Mouse (Mus musculus): Measurements from ENCODE around the gene Npdc1. TPM values are rescaled to one million over a fixed set of nuclear protein-coding genes. Genes with fewer than 3 reads are reported as not detected.

Gene Npdc1
- polyA plus RNA-seq, 1 experiment from 2014 or later = 2.5 TPM

DNA sequence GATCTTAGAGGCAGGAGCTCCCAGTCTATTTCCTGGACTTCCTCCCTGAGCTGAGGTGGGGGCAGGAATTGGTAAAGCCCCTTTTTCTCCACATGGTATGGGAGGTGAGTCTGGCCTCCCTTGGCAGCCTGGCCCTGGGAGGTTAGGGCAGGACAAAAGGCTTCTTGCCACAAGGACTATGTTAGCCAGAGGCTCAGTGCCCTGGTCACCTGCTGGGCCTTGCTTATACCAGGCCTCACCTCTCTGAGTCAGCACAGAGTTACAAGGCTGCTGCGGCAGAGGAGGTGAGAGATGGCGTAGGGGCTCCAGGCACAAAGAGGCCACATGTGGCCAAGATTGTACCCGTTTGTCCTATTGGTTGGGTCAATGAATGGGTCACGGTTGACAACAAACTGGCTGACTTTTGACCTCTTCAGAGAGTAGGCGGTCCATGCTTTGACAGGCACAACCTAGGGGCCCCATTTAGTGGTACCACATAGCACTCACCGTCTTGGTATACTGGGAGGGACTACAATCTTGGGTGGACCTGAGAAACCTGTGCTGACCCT lies 32.2 kb downstream of the Npdc1 start:
- Histone ChIP-seq H3K4me3 (ENCODE audit: inconsistent target) (no peak overlapping the region), H3K36me3 (ENCODE audit: inconsistent target) (no peaks in the 10 kb centered on the region), H3K79me2 (ENCODE audit: inconsistent target) (no peaks in the 10 kb centered on the region), H3K27ac (no peak overlapping the region)
- 92% methylated on average over 6 of the region's 6 CpGs for WGBS (ENCODE audit: missing documents)

DNA sequence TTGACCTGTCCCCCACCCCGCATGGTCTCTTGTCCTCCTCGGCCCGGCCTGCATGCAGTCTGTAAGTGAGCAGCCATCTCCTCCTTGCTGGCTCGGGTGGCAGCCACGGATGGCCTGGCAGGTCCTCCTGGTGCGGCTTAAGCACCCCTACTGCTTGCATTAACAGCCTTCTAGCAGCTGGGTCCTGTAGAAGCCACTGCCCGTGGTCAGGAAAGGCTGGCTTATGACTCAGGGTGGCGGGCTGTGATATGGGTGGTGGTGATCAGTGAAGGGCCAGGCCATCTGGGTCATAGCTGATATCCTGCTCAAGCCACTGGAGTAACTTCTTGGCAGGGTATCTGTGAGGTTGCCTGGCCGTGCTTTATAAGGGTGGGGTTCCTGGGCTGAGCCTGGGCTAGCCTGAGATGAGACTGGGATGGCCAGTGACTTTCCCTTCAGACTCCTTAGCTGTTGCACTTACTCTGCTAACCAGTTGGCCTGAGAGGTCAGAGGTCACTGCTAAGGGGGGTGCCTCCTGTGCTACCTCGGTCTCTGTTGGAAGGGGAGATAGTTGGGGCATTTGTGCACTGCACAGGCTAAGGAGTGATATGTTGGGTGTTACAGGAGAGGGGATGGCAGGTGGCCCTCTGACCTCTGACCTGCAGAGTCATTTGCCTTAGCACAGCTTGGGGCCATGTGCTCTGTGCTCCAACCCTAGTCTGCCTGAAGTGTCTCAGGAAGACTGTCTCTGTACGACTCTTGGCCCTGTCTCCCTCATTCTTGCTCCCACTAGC lies 33.4 kb downstream of the Npdc1 start:
- Histone ChIP-seq H3K27ac (no peak overlapping the region), H3K36me3 (ENCODE audit: inconsistent target) (no peaks in the 10 kb centered on the region), H3K4me3 (ENCODE audit: inconsistent target) (no peak overlapping the region), H3K79me2 (ENCODE audit: inconsistent target) (no peaks in the 10 kb centered on the region)
- WGBS (ENCODE audit: missing documents) = 91% methylated on average over 11 of the region's 11 CpGs

DNA sequence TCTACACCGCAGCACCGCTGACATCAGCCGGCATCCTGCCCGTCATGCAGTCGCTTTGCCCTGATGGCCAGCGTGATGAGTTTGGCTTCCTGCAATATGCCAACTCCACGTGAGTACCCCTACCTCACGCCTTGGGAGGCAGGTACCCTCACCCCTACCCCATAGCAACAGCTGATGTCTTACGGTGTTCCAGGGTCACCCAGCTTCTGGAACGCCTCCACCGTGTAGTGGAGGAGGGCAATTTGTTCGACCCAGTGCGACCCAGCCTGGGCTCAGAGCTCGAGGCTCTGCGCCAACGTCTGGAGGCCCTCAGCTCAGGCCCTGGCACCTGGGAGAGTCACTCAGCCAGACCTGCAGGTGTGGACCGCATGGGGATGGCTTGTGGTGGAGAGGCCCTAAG lies 34.0 kb downstream of the Npdc1 start:
- Histone ChIP-seq H3K36me3 (ENCODE audit: inconsistent target) (no peaks in the 10 kb centered on the region), H3K4me3 (ENCODE audit: inconsistent target) (no peak overlapping the region), H3K27ac (no peak overlapping the region), H3K79me2 (ENCODE audit: inconsistent target) (no peaks in the 10 kb centered on the region)
- WGBS (ENCODE audit: missing documents) = 95% methylated on average over 15 of the region's 17 CpGs

DNA sequence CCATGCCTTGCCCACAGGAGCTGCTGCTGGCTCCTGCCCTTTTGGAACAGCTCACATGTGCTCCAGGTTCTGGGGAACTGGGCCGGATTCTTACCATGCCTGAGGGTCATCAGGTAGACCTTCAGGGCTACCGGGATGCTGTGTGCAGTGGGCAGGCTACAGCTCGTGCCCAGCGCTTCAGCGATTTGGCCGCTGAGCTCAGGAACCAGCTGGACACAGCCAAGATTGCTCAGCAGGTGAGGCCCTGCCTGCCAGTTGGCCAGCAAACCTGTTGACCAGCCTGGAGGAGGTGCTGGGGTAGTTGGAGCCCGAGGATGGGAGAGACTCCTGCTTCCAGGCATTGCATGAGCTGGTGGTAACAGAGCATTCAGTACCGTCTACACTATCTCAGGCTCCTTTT lies 35.1 kb downstream of the Npdc1 start:
- WGBS (ENCODE audit: missing documents) = 92% methylated on average over 8 of the region's 8 CpGs
- no peak overlapping the region for H3K4me3 ChIP-seq (ENCODE audit: inconsistent target)
- no peaks in the 10 kb centered on the region for H3K36me3 ChIP-seq (ENCODE audit: inconsistent target)
- H3K79me2 ChIP-seq (ENCODE audit: inconsistent target) = no peaks in the 10 kb centered on the region
- H3K27ac ChIP-seq = no peak overlapping the region

DNA sequence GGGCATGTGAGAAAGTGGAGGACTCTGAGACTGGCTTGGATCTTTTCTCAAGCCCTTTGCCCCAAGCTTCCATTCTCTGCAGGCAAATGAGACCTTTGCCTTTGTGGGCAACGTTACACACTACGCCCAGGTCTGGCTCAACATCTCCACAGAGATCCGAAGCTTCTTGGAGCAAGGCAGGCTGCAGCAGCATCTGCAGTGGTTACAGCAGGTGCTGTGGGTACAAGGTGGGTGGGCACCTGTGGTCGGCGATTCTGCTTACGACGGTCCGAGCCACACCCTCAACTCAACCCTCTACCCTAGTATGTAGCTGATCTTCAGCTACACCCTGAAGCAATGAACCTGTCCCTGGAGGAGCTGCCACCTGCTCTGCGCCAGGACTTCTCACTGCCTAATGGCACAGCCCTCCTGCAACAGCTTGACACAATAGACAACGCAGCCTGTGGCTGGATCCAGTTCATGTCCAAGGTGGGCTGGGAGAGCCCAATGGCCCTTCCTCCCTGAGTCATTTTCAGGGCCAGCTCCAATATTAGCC lies 37.2 kb downstream of the Npdc1 start:
- Histone ChIP-seq H3K36me3 (ENCODE audit: inconsistent target) (no peaks in the 10 kb centered on the region), H3K4me3 (ENCODE audit: inconsistent target) (no peak overlapping the region), H3K27ac (no peak overlapping the region), H3K79me2 (ENCODE audit: inconsistent target) (no peaks in the 10 kb centered on the region)
- WGBS (ENCODE audit: missing documents) = 97% methylated on average over 10 of the region's 10 CpGs

DNA sequence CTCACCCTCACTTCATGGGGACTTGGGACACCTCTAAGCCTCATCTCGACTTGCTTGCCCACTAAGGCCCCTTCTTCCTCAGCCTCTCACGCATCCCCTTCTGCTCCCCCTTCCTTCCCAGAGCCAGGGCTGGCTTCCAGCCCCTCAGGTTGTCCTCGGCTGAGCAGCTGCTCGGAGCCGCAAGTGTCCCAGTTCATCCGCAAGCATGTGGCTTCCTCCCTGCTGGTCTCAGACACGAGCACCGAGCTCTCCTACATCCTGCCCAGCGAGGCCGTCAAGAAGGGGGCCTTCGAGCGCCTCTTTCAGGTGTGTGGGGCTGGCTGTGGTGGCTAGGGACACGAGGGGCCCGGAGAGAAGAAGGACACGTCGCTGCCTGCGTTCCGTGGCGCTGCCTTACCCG lies 41.9 kb downstream of the Npdc1 start:
- H3K36me3 ChIP-seq (ENCODE audit: inconsistent target) = peaks cover 17% of the 10 kb centered on the region; the same call in 1 of the 2 replicates
- WGBS (ENCODE audit: missing documents) = 96% methylated on average over 18 of the region's 20 CpGs
- no peak overlapping the region for H3K4me3 ChIP-seq (ENCODE audit: inconsistent target)
- no peak overlapping the region for H3K27ac ChIP-seq
- H3K79me2 ChIP-seq (ENCODE audit: inconsistent target) = no peaks in the 10 kb centered on the region

DNA sequence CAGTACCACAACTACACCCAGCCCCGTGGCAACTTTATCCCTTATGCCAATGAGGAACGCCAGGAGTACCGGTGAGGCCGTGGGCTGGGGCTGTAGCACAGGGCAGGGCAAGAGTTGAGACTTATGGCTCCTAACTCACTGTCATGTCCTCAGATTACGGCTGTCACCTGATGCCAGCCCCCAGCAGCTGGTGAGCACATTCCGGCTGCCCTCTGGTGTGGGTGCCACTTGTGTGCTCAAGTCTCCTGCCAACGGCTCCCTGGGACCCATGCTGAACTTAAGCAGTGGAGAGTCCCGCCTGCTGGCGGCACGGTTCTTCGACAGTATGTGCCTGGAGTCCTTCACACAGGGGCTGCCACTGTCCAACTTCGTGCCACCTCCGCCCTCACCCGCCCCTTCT lies 43.5 kb downstream of the Npdc1 start:
- Histone ChIP-seq H3K27ac (no peak overlapping the region), H3K4me3 (ENCODE audit: inconsistent target) (no peak overlapping the region), H3K79me2 (ENCODE audit: inconsistent target) (no peaks in the 10 kb centered on the region), H3K36me3 (ENCODE audit: inconsistent target) (peaks cover 17% of the 10 kb centered on the region; the same call in 1 of the 2 replicates)
- whole genome bisulfite sequencing (ENCODE audit: missing documents) = 93% methylated on average over 12 of the region's 14 CpGs

DNA sequence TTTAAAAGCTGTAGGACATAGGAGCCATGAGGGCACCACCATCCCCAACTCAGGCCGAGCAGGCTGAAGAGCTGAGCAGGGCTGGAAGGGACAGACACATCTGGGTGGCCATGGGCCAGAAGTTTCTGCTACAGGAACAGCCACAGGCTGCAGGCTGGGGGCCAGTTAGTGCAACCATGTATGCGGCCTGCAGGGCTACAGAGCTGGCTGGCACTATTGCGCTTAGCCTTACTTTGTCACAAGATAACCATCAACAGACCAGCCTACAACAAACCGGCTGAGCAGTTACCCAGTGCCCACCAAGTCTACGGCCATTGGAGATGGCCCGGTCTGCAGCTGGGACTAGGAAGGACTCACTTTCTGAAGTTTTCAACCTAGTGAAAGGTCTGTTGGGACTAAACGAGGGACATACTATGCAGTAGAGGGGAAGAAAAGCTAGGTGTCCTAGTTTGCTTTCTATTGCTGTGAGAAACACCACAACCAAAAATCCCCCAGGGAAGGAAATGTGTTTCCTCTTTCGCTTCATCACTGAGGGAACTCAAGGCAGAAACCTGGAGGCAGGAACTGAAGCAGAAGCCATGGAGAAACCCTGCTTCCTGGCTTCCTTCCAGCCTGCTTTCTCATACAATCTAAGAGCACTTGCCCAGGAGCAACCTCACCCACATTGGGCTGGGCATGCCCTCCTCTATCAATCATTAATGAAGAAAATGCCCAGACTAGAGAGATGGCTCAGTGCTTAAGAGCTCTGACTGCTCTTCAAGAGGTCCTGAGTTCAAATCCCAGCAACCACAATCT lies 51.9 kb downstream of the Npdc1 start:
- H3K4me3 ChIP-seq (ENCODE audit: inconsistent target) = no peak overlapping the region
- WGBS (ENCODE audit: missing documents) = 35% methylated on average over 8 of the region's 8 CpGs
- H3K27ac ChIP-seq = no peak overlapping the region

DNA sequence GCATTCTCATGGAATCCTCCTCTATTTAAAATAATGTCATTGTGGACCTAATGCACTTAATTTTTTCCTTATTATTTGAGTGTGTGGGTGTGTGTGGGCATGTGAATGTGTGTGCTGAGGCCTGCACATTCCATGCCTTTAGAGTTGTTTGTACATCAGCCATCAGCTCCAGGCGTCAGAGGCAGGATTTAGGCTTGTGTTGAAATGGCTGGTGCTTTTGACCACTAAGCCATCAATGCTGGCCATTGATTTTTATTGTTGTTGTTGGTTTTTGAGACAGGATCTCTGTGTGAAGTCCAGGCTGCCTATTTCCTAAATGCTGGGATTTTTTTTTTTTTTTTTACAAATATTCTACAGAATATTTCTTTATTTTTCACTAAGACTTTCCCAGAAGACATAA lies 53.8 kb downstream of the Npdc1 start:
- no peaks in the 10 kb centered on the region for H3K79me2 ChIP-seq (ENCODE audit: inconsistent target)
- 100% methylated on average over 1 of the region's 1 CpGs for WGBS (ENCODE audit: missing documents)
- no peak overlapping the region for H3K4me3 ChIP-seq (ENCODE audit: inconsistent target)
- no peak overlapping the region for H3K27ac ChIP-seq
- no peaks in the 10 kb centered on the region for H3K36me3 ChIP-seq (ENCODE audit: inconsistent target)

More for the DNA sequence above, 51.9 kb downstream of the Npdc1 start:
- Histone ChIP-seq H3K36me3 (ENCODE audit: inconsistent target) (no peaks in the 10 kb centered on the region), H3K79me2 (ENCODE audit: inconsistent target) (no peaks in the 10 kb centered on the region)

DNA sequence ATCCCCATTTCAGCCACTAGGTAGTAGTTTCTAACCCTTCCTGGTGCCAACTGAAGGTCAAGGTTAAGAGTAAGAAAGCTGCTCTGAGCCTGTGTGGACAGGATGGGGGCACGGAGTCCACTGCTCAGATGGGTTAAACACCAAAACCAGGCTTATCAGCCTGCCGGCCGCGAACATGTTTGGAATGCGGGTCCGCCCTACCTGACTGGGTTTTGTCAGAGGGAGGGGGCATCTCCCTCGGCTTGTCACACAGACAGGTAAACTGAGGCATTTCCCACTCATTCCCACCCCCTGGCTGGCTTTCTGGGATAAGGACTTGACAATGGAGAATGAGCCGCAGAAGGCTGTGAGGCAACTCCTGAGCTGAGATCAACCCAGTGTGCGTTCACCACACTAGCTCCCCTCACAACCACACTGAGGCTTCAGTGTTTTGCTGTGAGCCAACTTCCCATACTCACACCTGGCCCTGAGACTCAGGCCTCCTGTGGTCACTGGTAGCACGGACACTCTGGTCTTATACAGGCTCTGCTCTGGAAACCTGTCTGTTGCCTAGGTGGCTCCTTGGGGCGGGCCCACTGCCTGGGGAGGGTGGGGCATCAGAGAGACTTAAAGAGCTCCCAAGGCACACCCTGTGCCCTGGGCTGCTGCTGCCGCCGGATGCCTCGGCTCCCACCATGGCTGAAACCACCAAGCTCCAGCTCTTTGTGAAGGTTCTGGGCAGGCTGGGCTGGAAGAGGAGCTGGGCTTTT lies 57.2 kb downstream of the Npdc1 start, which contains the start of gene Clic3:
Clic3 (plus strand) TSS at position 634 of the 749 bp plus-strand sequence.
- no peak within 1 kb of the TSS for H3K4me3 ChIP-seq (ENCODE audit: inconsistent target)
- 89% methylated on average over 14 of the region's 14 CpGs for WGBS (ENCODE audit: missing documents)
- H3K36me3 ChIP-seq (ENCODE audit: inconsistent target) = no peaks in the 10 kb centered on the region
- H3K27ac ChIP-seq = no peak within 1 kb of the TSS
- no peaks in the 10 kb centered on the region for H3K79me2 ChIP-seq (ENCODE audit: inconsistent target)

DNA sequence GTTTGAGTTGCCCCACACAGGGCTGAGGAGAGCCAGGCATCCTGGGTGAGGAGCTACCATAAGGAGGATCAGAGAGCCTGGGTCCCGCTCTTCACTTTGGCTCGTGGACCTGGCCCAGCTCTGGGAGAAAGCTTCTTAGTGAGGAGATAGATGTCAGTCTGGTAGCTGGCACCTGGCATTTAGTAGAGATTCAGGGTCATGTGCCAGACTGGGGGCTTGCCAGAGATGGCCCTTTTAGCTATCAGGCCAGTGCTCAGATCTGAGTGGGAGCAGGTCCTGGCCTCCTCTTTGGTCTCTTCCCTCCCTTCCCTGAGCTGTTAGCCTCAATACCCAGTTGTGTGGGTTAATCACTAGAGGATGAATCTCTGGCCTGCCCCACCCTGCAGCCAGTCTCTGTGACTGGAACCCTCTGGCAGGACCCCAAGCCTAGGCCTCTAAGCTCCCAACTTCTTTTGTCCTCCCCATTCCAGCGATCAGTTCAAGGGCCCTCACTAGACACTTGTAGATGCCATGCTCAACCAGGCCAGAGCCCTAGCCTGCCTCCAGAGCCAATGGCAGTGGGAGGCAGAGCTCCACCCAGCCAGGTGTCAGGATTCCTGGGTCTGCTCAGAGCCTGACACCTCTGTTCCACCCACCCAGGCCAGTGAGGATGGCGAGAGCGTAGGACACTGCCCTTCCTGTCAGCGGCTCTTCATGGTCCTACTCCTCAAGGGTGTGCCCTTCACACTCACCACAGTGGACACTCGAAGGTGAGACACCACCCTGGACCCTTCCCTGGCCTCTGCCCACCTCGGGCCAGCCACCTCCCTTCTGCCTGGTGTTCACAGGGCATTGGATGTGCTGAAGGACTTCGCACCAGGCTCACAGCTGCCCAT lies 58.1 kb downstream of the Npdc1 start:
- H3K27ac ChIP-seq = no peak overlapping the region
- 97% methylated on average over 9 of the region's 9 CpGs for WGBS (ENCODE audit: missing documents)
- no peaks in the 10 kb centered on the region for H3K79me2 ChIP-seq (ENCODE audit: inconsistent target)
- H3K4me3 ChIP-seq (ENCODE audit: inconsistent target) = no peak overlapping the region
- no peaks in the 10 kb centered on the region for H3K36me3 ChIP-seq (ENCODE audit: inconsistent target)

DNA sequence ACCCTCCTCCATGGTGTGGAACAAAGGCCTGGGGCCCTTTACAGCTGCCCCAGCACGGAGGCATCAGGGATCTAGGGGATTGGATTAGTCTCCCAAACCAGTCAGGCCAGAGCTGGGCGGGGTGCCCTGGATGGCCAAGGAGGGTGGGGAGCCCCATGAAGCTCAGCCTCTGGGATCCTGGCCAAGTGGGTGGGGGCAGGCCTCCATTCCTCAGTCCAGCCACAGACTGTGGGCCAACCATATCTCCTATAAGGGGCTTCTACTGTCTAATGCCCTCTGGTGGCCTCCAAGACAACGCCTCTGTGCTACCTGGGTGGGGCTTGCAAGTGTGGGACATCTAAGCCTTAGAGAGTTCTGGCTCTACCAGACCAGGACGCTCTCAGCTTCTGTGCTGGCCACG lies 59.8 kb downstream of the Npdc1 start:
- H3K27ac ChIP-seq = no peak overlapping the region
- 86% methylated on average over 5 of the region's 5 CpGs for WGBS (ENCODE audit: missing documents)

More for the DNA sequence above, 59.8 kb downstream of the Npdc1 start:
- H3K79me2 ChIP-seq (ENCODE audit: inconsistent target) = no peaks in the 10 kb centered on the region
- no peaks in the 10 kb centered on the region for H3K36me3 ChIP-seq (ENCODE audit: inconsistent target)
- H3K4me3 ChIP-seq (ENCODE audit: inconsistent target) = no peak overlapping the region

Data from macrophage (primary cell).